21 mouse cellular contexts compared by ENCODE assay signal in the genomic region with DNA sequence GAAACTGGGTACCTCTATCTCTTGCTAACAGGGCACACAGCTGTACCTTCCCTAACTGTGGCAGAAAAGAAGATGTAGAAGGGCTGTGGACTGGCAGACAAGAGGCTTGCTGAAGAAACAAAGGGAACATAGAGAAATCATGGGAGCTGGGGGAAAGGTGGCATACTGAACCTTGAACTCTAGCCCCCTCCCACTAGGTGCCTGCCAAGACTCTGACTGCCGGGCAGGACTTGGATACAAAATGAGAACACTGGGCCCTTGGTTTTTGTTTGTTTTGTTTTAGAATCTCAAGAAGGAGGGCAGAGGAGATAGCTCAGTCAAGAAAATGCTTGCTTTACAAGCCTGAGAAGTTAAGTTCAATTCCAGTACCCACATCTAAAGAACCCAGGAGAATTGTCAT. TPM values are rescaled to one million over a fixed set of nuclear protein-coding genes. Genes with fewer than 3 reads are reported as not detected.
DNase-seq lines count a peak whose midpoint lies in the region; TF ChIP-seq lines count a peak whose summit lies in the region.
"Had no signal": no experiment of that assay in that cellular context is flagged by ENCODE, and none has a peak within 500 bp of the region (broad histone marks: within the 10 kb centered on the region; RNA-seq: fewer than 3 reads in every experiment).

No protein-coding gene starts in this region.

- no peaks in the 10 kb centered on the region for H3K36me3 ChIP-seq in testis, adult 2 months (ENCODE audit: control insufficient read depth, insufficient read depth, low read length)
- H3K36me3 ChIP-seq: embryonic facial prominence, embryonic 10.5 days; embryonic facial prominence, embryonic 12.5 days; forebrain, embryonic 15.5 days; G1E had no signal

- no peak for TF ChIP-seq POLR2A in testis, adult 2 months (IDR thresholded peaks at IDR 0.05; ENCODE audit: control insufficient read depth, low read depth, low read length)

- no peak for TF ChIP-seq CTCF in testis, adult 2 months (IDR thresholded peaks at IDR 0.05; ENCODE audit: control insufficient read depth, insufficient read depth, insufficient replicate concordance, low read depth, low read length)

- intact Hi-C loops in heart, postnatal 25 days (cut with DNase I) = no loop called here

- no peak overlapping the region for H3K4me3 ChIP-seq in testis, adult 2 months (ENCODE audit: control insufficient read depth, low read depth, low read length)
- H3K4me3 ChIP-seq: embryonic facial prominence, embryonic 10.5 days; embryonic facial prominence, embryonic 12.5 days; forebrain, embryonic 13.5 days; forebrain, embryonic 15.5 days had no signal

- H3K4me1 ChIP-seq in testis, adult 2 months (ENCODE audit: control insufficient read depth, insufficient read depth, low read length) = no peaks in the 10 kb centered on the region
- H3K4me1 ChIP-seq: embryonic facial prominence, embryonic 10.5 days; embryonic facial prominence, embryonic 12.5 days; forebrain, embryonic 13.5 days; forebrain, embryonic 15.5 days had no signal

- peak; percentile 46 for DNase-seq in heart, adult 11 months
- no peak for DNase-seq in heart, postnatal 25 days (ENCODE audit: low spot score)
- DNase-seq in testis, postnatal 10 days (ENCODE audit: low spot score) = no peak
- DNase-seq in cerebellum, postnatal 10 days = no peak
- DNase-seq: adrenal gland, adult 2 months; adrenal gland, postnatal 10 days; adrenal gland, postnatal 25 days; B cell, adult 2 months; cerebellum, adult 11 months; cerebellum, adult 18-20 months; cerebellum, adult 8-10 months; cerebellum, adult 9-11 months; cerebellum, postnatal 25 days; forebrain, postnatal 0 days had no signal

- H3K27me3 ChIP-seq in testis, adult 2 months (ENCODE audit: control insufficient read depth, insufficient read depth, low read length) = no peaks in the 10 kb centered on the region
- H3K27me3 ChIP-seq: embryonic facial prominence, embryonic 12.5 days; forebrain, embryonic 13.5 days; forebrain, embryonic 15.5 days; Patski had no signal

- peak overlapping the region; percentile 71; the same call in 1 of the 2 replicates for H3K27ac ChIP-seq in testis, adult 2 months (ENCODE audit: control insufficient read depth, insufficient read depth, low read depth, low read length)
- H3K27ac ChIP-seq: embryonic facial prominence, embryonic 10.5 days; embryonic facial prominence, embryonic 12.5 days; forebrain, embryonic 13.5 days; forebrain, embryonic 15.5 days had no signal

RNA-seq across cellular contexts. Expression of a gene that starts 14.9 kb away (rescaled TPM):
- 10 to 100 TPM in 1 of 2 experiments, 1 to 10 TPM in 1; 7.4 to 11.5 TPM for total RNA-seq in heart, postnatal 25 days (2021)
- polyA plus RNA-seq in testis, adult 2 months (2012; rRNA removed) = 60.1 and 94.1 TPM in 2 replicates
